Mouse (Mus musculus) lung, adult 18-20 months (tissue): ENCODE results near the gene Rgs7.
A peak's percentile ranks its signal among the peaks of the same experiment; 100 is the strongest.

ENCODE experiments used
- DNase-seq, 2 experiments: peaks; one replicate each; pipeline ENCODE4 v3.0.0; 2022; ENCODE audit warnings: mixed read lengths in 2 of 2

The Rgs7 gene

GRCm38 (mm10) chr1:175128525-175128924 is 363.8 kb downstream of the Rgs7 start:
- no peak for DNase-seq

GRCm38 (mm10) chr1:175124416-175124815 is 367.9 kb downstream of the Rgs7 start:
- no peak for DNase-seq

GRCm38 (mm10) chr1:175118904-175119555 is 373.3 kb downstream of the Rgs7 start:
- no peak for DNase-seq

- DNase-seq, result no peak
These were observed 383.9 kb downstream of the Rgs7 start for GRCm38 (mm10) chr1:175108270-175108860.

GRCm38 (mm10) chr1:175106315-175106714 is 386.0 kb downstream of the Rgs7 start:
- DNase-seq, result no peak

- no peak for DNase-seq
These were observed 386.9 kb downstream of the Rgs7 start for GRCm38 (mm10) chr1:175105426-175105825.

GRCm38 (mm10) chr1:175097014-175097413 is 395.3 kb downstream of the Rgs7 start:
- DNase-seq, result no peak

GRCm38 (mm10) chr1:175082104-175082503 is 410.2 kb downstream of the Rgs7 start:
- DNase-seq, result no peak

- no peak for DNase-seq
These were observed 412.3 kb downstream of the Rgs7 start for GRCm38 (mm10) chr1:175079819-175080608.

GRCm38 (mm10) chr1:175073500-175074232 is 418.6 kb downstream of the Rgs7 start:
- DNase-seq, result no peak

- DNase-seq, result no peak
These were observed 422.5 kb downstream of the Rgs7 start for GRCm38 (mm10) chr1:175069758-175070290.

- no peak for DNase-seq
These were observed 443.2 kb downstream of the Rgs7 start for GRCm38 (mm10) chr1:175049121-175049520.

- DNase-seq, result peak in 1 of 2 experiments; percentile 8
These were observed 451.0 kb downstream of the Rgs7 start for GRCm38 (mm10) chr1:175041167-175041817.

- no peak for DNase-seq
These were observed 452.3 kb downstream of the Rgs7 start for GRCm38 (mm10) chr1:175040038-175040437.

- DNase-seq, result no peak
These were observed 452.7 kb downstream of the Rgs7 start for GRCm38 (mm10) chr1:175039567-175039966.

GRCm38 (mm10) chr1:175035461-175035860 is 456.8 kb downstream of the Rgs7 start:
- DNase-seq, result no peak

- DNase-seq, result no peak
These were observed 460.3 kb downstream of the Rgs7 start for GRCm38 (mm10) chr1:175032015-175032414.

GRCm38 (mm10) chr1:175028716-175029204 is 463.5 kb downstream of the Rgs7 start:
- DNase-seq, result no peak

GRCm38 (mm10) chr1:175028267-175028666 is 464.0 kb downstream of the Rgs7 start:
- DNase-seq, result no peak

GRCm38 (mm10) chr1:175025781-175026309 is 466.5 kb downstream of the Rgs7 start:
- no peak for DNase-seq

- no peak for DNase-seq
These were observed 468.2 kb downstream of the Rgs7 start for GRCm38 (mm10) chr1:175024136-175024535.
